Mouse (Mus musculus): ENCODE results near the gene 1700020A23Rik. TPM values are rescaled to one million over a fixed set of nuclear protein-coding genes. Genes with fewer than 3 reads are reported as not detected.

Gene 1700020A23Rik
- total and polyA plus RNA-seq, 2 experiments from 2014 or later = 0.93 TPM; not detected in 1

GRCm38 (mm10) chr2:130398091-130398490 lies 7.0 kb upstream of the 1700020A23Rik start:
- no peak for TF ChIP-seq CTCF (IDR thresholded peaks at IDR 0.05)
- Histone ChIP-seq H3K9ac (replicated peaks; ENCODE audit: low read length, poor library complexity, severe bottlenecking) (no peak overlapping the region), H3K27ac (ENCODE audit: low read depth, low read length) (no peak overlapping the region), H3K9me3 (ENCODE audit: low read length) (no peaks in the 10 kb centered on the region), H3K27me3 (ENCODE audit: insufficient read depth, low read length) (no peaks in the 10 kb centered on the region; the same call in none of the 2 replicates), H3K4me1 (ENCODE audit: insufficient read depth, low read length) (0 out of 2 replicates have a peak, but pooled peaks cover 8% of the 10 kb centered on the region), H3K4me3 (ENCODE audit: low read depth, low read length) (peak overlapping the region; percentile 49; the same call in 1 of the 2 replicates), H3K4me2 (ENCODE audit: low read depth, low read length, poor library complexity, severe bottlenecking) (peak overlapping the region; percentile 92), H3K36me3 (ENCODE audit: insufficient read depth, low read length) (0 out of 2 replicates have a peak, but pooled peaks cover 5% of the 10 kb centered on the region)
- ATAC-seq (ENCODE audit: low FRiP score) (no peak), DNase-seq (ENCODE audit: low spot score) (no peak)
- WGBS = 23% methylated on average over 13 of the region's 14 CpGs

GRCm38 (mm10) chr2:130400046-130400445 lies 5.0 kb upstream of the 1700020A23Rik start:
- Histone ChIP-seq H3K27ac (ENCODE audit: low read depth, low read length) (no peak overlapping the region), H3K4me2 (ENCODE audit: low read depth, low read length, poor library complexity, severe bottlenecking) (no peak overlapping the region), H3K9ac (replicated peaks; ENCODE audit: low read length, poor library complexity, severe bottlenecking) (no peak overlapping the region), H3K4me1 (ENCODE audit: insufficient read depth, low read length) (0 out of 2 replicates have a peak, but pooled peaks cover 8% of the 10 kb centered on the region), H3K4me3 (ENCODE audit: low read depth, low read length) (no peak overlapping the region), H3K9me3 (ENCODE audit: low read length) (no peaks in the 10 kb centered on the region), H3K36me3 (ENCODE audit: insufficient read depth, low read length) (no peaks in the 10 kb centered on the region), H3K27me3 (ENCODE audit: insufficient read depth, low read length) (no peaks in the 10 kb centered on the region; the same call in none of the 2 replicates)
- ATAC-seq (ENCODE audit: low FRiP score) (no peak), DNase-seq (ENCODE audit: low spot score) (no peak)
- 83% methylated on average over 1 of the region's 1 CpGs for WGBS
- TF ChIP-seq CTCF (IDR thresholded peaks at IDR 0.05) = no peak

GRCm38 (mm10) chr2:130401891-130402290 lies 3.2 kb upstream of the 1700020A23Rik start:
- ATAC-seq (ENCODE audit: low FRiP score) = no peak
- no peak overlapping the region for H3K4me3 ChIP-seq (ENCODE audit: low read depth, low read length)
- 0 out of 2 replicates have a peak, but pooled peaks cover 7% of the 10 kb centered on the region for H3K4me1 ChIP-seq (ENCODE audit: insufficient read depth, low read length)
- 89% methylated on average over 4 of the region's 4 CpGs for WGBS
- no peaks in the 10 kb centered on the region; the same call in 1 of the 2 replicates for H3K27me3 ChIP-seq (ENCODE audit: insufficient read depth, low read length)
- no peak overlapping the region for H3K9ac ChIP-seq (replicated peaks; ENCODE audit: low read length, poor library complexity, severe bottlenecking)
- TF ChIP-seq CTCF (IDR thresholded peaks at IDR 0.05) = no peak
- H3K9me3 ChIP-seq (ENCODE audit: low read length) = no peaks in the 10 kb centered on the region
- H3K4me2 ChIP-seq (ENCODE audit: low read depth, low read length, poor library complexity, severe bottlenecking) = no peak overlapping the region
- no peak overlapping the region for H3K27ac ChIP-seq (ENCODE audit: low read depth, low read length)
- H3K36me3 ChIP-seq (ENCODE audit: insufficient read depth, low read length) = no peaks in the 10 kb centered on the region
- DNase-seq (ENCODE audit: low spot score) = no peak

- Histone ChIP-seq H3K9me3 (ENCODE audit: low read length) (no peaks in the 10 kb centered on the region), H3K4me1 (ENCODE audit: insufficient read depth, low read length) (no peaks in the 10 kb centered on the region), H3K9ac (replicated peaks; ENCODE audit: low read length, poor library complexity, severe bottlenecking) (no peak within 1 kb of the TSS), H3K27me3 (ENCODE audit: insufficient read depth, low read length) (no peaks in the 10 kb centered on the region), H3K27ac (ENCODE audit: low read depth, low read length) (no peak within 1 kb of the TSS), H3K4me2 (ENCODE audit: low read depth, low read length, poor library complexity, severe bottlenecking) (no peak within 1 kb of the TSS), H3K4me3 (ENCODE audit: low read depth, low read length) (no peak within 1 kb of the TSS), H3K36me3 (ENCODE audit: insufficient read depth, low read length) (no peaks in the 10 kb centered on the region)
- TF ChIP-seq CTCF (IDR thresholded peaks at IDR 0.05) = no peak
- ATAC-seq (ENCODE audit: low FRiP score) = no peak
- no peak for DNase-seq (ENCODE audit: low spot score)
- 80% methylated on average over 2 of the region's 2 CpGs for WGBS
Measured at GRCm38 (mm10) chr2:130406178-130406577, 1.1 kb downstream of the 1700020A23Rik start, which contains the start of gene Tmem239. Gene Tmem239 (plus strand): TSS chr2:130406478.

DNA sequence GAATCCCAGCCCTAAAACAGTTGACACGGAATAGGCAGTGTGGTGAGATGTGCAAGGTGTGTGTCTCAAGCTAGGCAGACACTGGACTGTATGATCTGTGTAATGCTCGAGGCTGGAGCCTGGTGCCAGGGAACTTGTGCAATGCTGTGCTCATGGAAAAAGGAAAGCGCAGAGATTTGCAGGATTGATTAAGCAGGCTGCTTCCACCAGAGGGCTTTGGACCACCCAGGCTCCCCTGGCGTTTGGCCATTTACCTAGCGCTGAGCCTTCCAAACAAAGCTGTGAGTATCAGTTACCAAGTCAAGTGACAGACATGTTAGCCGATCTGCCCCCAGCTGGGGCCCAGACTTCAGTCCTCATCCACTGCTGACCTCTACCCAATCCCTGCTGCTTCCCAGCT lies 3.1 kb downstream of the 1700020A23Rik start:
- no peak overlapping the region for H3K27ac ChIP-seq (ENCODE audit: low read depth, low read length)
- DNase-seq (ENCODE audit: low spot score) = peak; percentile 64
- no peak overlapping the region for H3K4me3 ChIP-seq (ENCODE audit: low read depth, low read length)
- H3K9ac ChIP-seq (replicated peaks; ENCODE audit: low read length, poor library complexity, severe bottlenecking) = no peak overlapping the region
- no peak overlapping the region for H3K4me2 ChIP-seq (ENCODE audit: low read depth, low read length, poor library complexity, severe bottlenecking)
- no peak for ATAC-seq (ENCODE audit: low FRiP score)
- no peaks in the 10 kb centered on the region for H3K27me3 ChIP-seq (ENCODE audit: insufficient read depth, low read length)
- peak; percentile 31; the same call in 1 of the 2 replicates for TF ChIP-seq CTCF (IDR thresholded peaks at IDR 0.05)
- no peaks in the 10 kb centered on the region for H3K4me1 ChIP-seq (ENCODE audit: insufficient read depth, low read length)
- H3K36me3 ChIP-seq (ENCODE audit: insufficient read depth, low read length) = no peaks in the 10 kb centered on the region
- H3K9me3 ChIP-seq (ENCODE audit: low read length) = no peaks in the 10 kb centered on the region
- WGBS = 16% methylated on average over 6 of the region's 6 CpGs

GRCm38 (mm10) chr2:130411558-130412495 lies 6.8 kb downstream of the 1700020A23Rik start:
- Histone ChIP-seq H3K4me3 (ENCODE audit: low read depth, low read length) (no peak overlapping the region), H3K27me3 (ENCODE audit: insufficient read depth, low read length) (no peaks in the 10 kb centered on the region), H3K9me3 (ENCODE audit: low read length) (no peaks in the 10 kb centered on the region), H3K36me3 (ENCODE audit: insufficient read depth, low read length) (no peaks in the 10 kb centered on the region), H3K9ac (replicated peaks; ENCODE audit: low read length, poor library complexity, severe bottlenecking) (no peak overlapping the region), H3K27ac (ENCODE audit: low read depth, low read length) (no peak overlapping the region), H3K4me1 (ENCODE audit: insufficient read depth, low read length) (no peaks in the 10 kb centered on the region), H3K4me2 (ENCODE audit: low read depth, low read length, poor library complexity, severe bottlenecking) (no peak overlapping the region)
- WGBS = 38% methylated on average over 16 of the region's 16 CpGs
- peak; percentile 81 for DNase-seq (ENCODE audit: low spot score)
- TF ChIP-seq CTCF (IDR thresholded peaks at IDR 0.05) = peak; percentile 86
- ATAC-seq (ENCODE audit: low FRiP score) = peak; percentile 83
